Mouse (Mus musculus) 3134 (cell line): ENCODE data around the gene Traf1.

ENCODE experiments used
- DNase-seq: peaks from one replicate; pipeline ENCODE4 v3.0.0-alpha.2; 2011; ENCODE audit warnings: low spot score; ENCODE audit not compliant: insufficient read length; ENCODE audit errors: extremely low read depth

The Traf1 gene

GRCm38 (mm10) chr2:34969166-34969565, 7.6 kb upstream of the Traf1 start:
- no peak for DNase-seq

GRCm38 (mm10) chr2:34966243-34966934, 4.8 kb upstream of the Traf1 start:
- DNase-seq = no peak

GRCm38 (mm10) chr2:34965806-34966205, 4.2 kb upstream of the Traf1 start:
- DNase-seq = no peak

GRCm38 (mm10) chr2:34965293-34965692, 3.7 kb upstream of the Traf1 start:
- DNase-seq = peak; percentile 67

- DNase-seq = no peak
These were observed 3.1 kb upstream of the Traf1 start for GRCm38 (mm10) chr2:34964651-34965050.

GRCm38 (mm10) chr2:34964230-34964629, 2.7 kb upstream of the Traf1 start:
- no peak for DNase-seq

GRCm38 (mm10) chr2:34963371-34963956, 1.9 kb upstream of the Traf1 start:
- no peak for DNase-seq

- DNase-seq = peak; percentile 27
These were observed 1.3 kb upstream of the Traf1 start for GRCm38 (mm10) chr2:34962893-34963292.

GRCm38 (mm10) chr2:34962211-34962610, 639 bp upstream of the Traf1 start:
- no peak for DNase-seq

- DNase-seq = no peak
These were observed 606 bp downstream of the Traf1 start for GRCm38 (mm10) chr2:34960966-34961365.

- DNase-seq = no peak
These were observed 1.1 kb downstream of the Traf1 start for GRCm38 (mm10) chr2:34960466-34960865.

GRCm38 (mm10) chr2:34958582-34958981, 3.0 kb downstream of the Traf1 start:
- DNase-seq = peak; percentile 42

- DNase-seq = peak; percentile 71
These were observed 3.5 kb downstream of the Traf1 start for GRCm38 (mm10) chr2:34958036-34958435.

GRCm38 (mm10) chr2:34957405-34957804, 4.2 kb downstream of the Traf1 start:
- no peak for DNase-seq

GRCm38 (mm10) chr2:34956941-34957340, 4.6 kb downstream of the Traf1 start:
- no peak for DNase-seq

GRCm38 (mm10) chr2:34954344-34954743, 7.2 kb downstream of the Traf1 start:
- no peak for DNase-seq

GRCm38 (mm10) chr2:34953547-34954116, 7.9 kb downstream of the Traf1 start:
- no peak for DNase-seq

- DNase-seq = no peak
These were observed 8.6 kb downstream of the Traf1 start for GRCm38 (mm10) chr2:34953018-34953417.

- no peak for DNase-seq
These were observed 10.1 kb downstream of the Traf1 start for GRCm38 (mm10) chr2:34951469-34951868.

GRCm38 (mm10) chr2:34948622-34949021, 12.9 kb downstream of the Traf1 start:
- DNase-seq = no peak

- DNase-seq = no peak
These were observed 15.5 kb downstream of the Traf1 start for GRCm38 (mm10) chr2:34946046-34946445.

GRCm38 (mm10) chr2:34945580-34945979, 16.0 kb downstream of the Traf1 start:
- DNase-seq = no peak
